Mouse (Mus musculus) hematopoietic stem cell, adult 5-6 weeks (primary cell): ENCODE results near the gene Mical2. TPM values are rescaled to one million over a fixed set of nuclear protein-coding genes. Genes with fewer than 3 reads are reported as not detected.

Experiments
- ATAC-seq, 2 experiments: fragments of 125-278 bp in 1 of 2; replicated peaks in 1 of 2; 2 replicates each; pipeline ENCODE4 v1.8.0; 2016 to 2017; ENCODE audit warnings: inconsistent platforms in 2 of 2, mild to moderate bottlenecking in 2 of 2, moderate number of reproducible peaks in 2 of 2, low read depth in 1 of 2, moderate TSS enrichment in 1 of 2; ENCODE audit not compliant: low FRiP score in 2 of 2, poor library complexity in 2 of 2, severe bottlenecking in 2 of 2, insufficient read depth in 1 of 2, low TSS enrichment in 1 of 2
- total RNA-seq: library from RNA; stranded (forward); fragments of 172-1452, 232-1000 nt; gene quantifications from 2 replicates; pipeline ENCODE4 v1.2.3, GENCODE M21; 2017

Mical2 gene
- total RNA-seq, 1 experiment from 2014 or later = 1.5 TPM

GRCm38 (mm10) chr7:112204380-112204963, 21.2 kb upstream of the Mical2 start:
- no peak for ATAC-seq

GRCm38 (mm10) chr7:112205513-112205912, 20.1 kb upstream of the Mical2 start:
- no peak for ATAC-seq

- no peak; a peak in 1 of 4 replicates for ATAC-seq
Observed at GRCm38 (mm10) chr7:112207717-112208116, 17.9 kb upstream of the Mical2 start.

GRCm38 (mm10) chr7:112208323-112209167, 17.1 kb upstream of the Mical2 start:
- ATAC-seq = no peak

- ATAC-seq = no peak
Observed at GRCm38 (mm10) chr7:112209621-112210020, 16.0 kb upstream of the Mical2 start.

- ATAC-seq = peak; percentile 63 to 80
Observed at GRCm38 (mm10) chr7:112212921-112213721, 12.5 kb upstream of the Mical2 start.

- ATAC-seq = no peak
Observed at GRCm38 (mm10) chr7:112215871-112216270, 9.8 kb upstream of the Mical2 start.

- no peak for ATAC-seq
Observed at GRCm38 (mm10) chr7:112216720-112217119, 8.9 kb upstream of the Mical2 start.

GRCm38 (mm10) chr7:112217208-112217607, 8.4 kb upstream of the Mical2 start:
- peak; percentile 19 to 36; a peak in 1 of 4 replicates for ATAC-seq

- no peak for ATAC-seq
Observed at GRCm38 (mm10) chr7:112222733-112223524, 2.7 kb upstream of the Mical2 start.

- no peak for ATAC-seq
Observed at GRCm38 (mm10) chr7:112224854-112225253, 802 bp upstream of the Mical2 start.

GRCm38 (mm10) chr7:112226446-112227265, 1.0 kb downstream of the Mical2 start:
- no peak for ATAC-seq

GRCm38 (mm10) chr7:112227266-112227562, 1.6 kb downstream of the Mical2 start:
- no peak for ATAC-seq

GRCm38 (mm10) chr7:112228827-112229498, 3.3 kb downstream of the Mical2 start:
- no peak for ATAC-seq

- no peak for ATAC-seq
Observed at GRCm38 (mm10) chr7:112231731-112232130, 6.1 kb downstream of the Mical2 start.

- no peak for ATAC-seq
Observed at GRCm38 (mm10) chr7:112233345-112234005, 7.8 kb downstream of the Mical2 start.
